Mouse (Mus musculus) layer of hippocampus, adult 9-10 months (tissue): Measurements from ENCODE around the gene Tuba1c.

ENCODE experiments used
- DNase-seq: peaks from one replicate; pipeline ENCODE4 v3.0.0; 2022; ENCODE audit warnings: low spot score

Tuba1c gene

DNA sequence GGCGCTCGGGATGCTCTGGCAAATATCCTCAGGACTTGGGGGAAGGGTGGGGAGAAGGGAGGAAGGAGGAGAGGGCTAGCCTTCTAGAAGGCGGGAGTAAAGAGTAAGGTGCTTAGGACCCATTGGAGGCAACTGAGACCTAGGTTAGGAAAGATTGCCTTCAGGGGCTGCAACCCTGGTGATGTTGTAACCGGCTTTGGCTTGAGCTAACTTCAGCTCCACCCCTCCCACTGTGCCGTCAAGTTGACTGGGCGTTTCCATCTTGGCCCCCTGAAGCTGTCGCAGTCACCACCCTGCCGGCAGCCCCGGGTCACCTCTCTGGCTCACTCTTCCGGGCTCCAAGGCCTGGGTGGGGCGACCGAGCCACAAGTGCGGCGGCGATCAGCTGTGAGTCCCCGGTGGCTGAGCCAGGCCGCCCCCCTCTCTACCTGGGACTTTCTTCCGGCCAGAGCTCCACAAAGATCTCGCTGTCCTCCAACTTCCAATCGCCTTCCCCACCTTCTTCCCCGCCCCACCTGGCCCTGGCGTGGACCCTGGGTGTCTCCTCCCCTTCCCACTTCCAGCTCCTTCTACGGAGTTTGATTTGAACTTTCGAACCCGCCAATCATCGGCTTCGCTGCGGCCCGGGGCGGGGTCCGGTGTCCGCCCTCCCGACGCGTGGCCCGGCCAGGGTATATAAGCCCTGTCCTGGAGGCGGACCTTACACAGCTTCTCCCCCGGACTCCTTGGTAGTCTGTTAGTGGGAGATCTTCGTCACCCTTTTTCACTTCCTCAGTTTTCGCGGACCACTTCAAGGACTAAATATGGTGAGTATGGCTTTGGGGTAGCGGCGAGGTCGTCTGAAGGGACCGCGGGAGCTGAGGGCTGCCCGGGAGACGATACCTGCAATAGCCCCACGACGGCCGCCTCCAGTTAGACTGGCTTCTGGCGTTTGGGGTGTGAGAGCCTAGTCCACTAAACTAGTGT lies at the start of gene Tuba1c:
Gene Tuba1c, plus strand, starts transcription at position 273 of the 966 bp plus-strand sequence.
- DNase-seq, result no peak

DNA sequence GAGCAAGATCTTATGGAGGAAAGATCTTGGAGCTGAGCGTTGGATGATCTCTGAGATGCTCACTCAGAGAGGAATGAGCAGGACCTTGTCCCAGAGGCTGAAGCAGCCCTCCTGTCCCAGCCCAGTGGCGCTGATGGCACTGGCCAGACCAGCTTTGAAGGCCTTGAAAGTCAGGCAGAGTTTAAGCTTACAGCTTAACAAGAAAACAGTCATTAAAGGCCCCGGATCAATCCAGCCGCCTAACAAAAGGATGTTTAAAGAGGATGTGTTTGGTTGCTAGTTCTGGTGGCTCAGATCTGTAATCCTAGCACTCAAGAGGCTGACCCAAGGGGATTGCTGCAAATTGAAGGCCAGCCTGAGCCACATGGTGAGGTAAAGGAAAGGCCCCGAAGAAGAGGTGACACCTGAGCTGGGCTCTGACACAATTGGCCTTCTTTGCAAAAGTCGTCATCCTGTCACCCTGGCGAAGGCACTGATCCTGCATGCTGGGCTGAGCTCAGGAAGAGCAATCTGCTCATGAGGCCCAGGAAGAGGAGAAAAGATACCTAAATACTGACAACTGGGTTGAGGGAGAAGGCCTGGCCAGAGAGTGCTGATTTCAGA lies 49.6 kb upstream of the Tuba1c start:
- DNase-seq, result no peak

DNA sequence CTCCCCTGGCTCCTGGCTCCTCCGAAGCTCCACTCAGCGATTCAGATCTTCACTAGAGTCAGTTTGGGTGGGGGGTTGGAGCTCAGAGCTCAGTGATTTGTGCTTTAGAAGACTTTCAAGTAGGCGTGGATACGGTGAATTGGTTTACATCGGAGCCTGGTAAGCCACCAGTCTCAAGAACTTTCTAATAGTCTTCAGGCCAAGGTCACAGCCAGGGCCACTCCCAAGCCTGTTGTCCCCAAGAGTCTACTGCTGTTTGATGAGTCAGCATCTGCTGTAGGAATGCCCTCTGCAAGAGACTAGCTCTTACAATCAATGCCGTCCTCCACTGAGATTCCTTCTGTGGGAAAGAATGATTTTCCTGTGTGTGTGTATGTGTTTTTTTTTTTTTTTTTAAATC lies 47.6 kb upstream of the Tuba1c start:
- no peak for DNase-seq

DNA sequence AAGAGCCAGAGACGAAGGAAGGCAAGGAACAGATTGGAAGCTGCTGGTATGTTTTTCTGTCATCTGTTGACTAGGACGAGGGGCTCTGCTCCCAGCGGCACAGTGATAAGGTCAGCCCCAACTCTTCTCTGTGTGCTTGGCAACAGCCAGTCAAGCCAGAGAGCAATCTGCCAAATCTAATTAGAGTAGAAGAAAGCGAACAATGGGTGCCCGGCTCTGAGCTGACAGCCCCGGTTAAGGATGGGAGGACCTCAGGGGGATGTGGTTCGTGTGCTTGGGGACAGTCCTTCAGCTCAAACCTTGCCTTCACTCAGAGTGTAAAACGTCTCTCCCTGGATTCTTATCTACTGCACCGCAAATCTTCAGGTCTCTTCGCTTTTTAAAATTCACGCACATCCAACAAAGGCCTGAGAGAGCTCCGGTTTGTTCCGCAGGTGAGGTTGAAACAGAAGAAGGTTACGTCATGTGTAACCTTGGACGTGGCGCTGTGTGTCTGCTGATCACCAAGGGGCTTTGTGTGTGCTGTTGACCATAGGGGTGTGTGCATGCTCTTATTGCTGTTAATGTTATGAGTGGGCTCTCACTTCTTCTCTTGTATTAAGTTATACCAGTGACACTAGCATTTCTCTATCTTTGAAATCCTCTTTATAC lies 46.1 kb upstream of the Tuba1c start:
- DNase-seq, result no peak

DNA sequence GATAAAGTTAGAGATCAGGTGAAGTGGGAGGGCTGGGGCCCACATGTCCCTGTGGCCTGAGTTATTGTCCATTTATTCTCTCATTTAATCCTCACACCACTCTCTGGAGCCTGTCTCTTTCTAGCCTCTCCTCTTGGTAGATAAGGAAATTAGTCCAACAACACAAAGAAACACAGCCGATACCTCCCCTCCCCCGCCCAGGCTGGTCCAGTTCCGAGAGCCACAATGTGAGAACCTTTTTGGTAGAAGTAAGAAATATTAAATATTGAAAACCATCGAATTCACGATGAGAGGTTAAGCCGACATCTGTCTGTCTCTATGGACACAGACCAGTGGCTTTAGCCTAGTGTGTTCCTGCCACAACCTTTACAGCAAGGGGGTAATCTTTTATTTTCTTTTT lies 45.0 kb upstream of the Tuba1c start:
- no peak for DNase-seq

DNA sequence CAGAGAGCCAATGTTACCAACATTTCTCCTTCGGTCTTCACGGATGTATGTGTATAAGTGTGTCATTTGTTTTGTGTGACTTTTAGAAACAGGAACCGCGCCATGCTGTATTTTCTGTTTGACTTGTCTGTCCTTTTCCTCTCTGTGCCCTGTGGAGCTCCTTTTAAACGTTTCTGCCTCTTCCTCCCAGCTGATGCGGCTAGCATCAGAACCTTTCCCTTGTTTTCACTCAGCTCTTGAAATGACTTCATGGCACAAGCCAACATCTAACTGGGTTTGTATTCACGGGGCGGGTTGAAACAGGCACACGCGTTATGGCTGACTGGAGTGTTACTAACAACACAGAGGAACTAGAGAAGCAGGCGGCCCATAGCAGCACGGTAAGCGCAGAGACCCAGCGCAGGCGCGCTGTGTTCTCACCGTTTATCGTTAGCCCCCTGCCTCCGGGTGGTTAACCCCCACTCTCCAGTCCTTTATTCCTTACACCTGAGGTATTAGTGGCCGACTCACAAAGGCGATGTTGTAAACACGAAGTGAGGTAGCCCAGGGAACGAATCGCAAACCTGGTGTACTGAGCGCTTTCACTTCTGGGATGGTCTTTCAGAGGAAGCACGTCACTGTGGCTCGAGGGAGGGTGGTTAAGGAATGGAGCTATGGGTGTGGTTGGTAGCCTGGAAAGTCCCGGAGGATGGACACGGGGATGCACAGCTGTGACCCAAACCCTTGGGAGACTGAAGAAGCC lies 44.3 kb upstream of the Tuba1c start:
- DNase-seq, result peak; percentile 63

DNA sequence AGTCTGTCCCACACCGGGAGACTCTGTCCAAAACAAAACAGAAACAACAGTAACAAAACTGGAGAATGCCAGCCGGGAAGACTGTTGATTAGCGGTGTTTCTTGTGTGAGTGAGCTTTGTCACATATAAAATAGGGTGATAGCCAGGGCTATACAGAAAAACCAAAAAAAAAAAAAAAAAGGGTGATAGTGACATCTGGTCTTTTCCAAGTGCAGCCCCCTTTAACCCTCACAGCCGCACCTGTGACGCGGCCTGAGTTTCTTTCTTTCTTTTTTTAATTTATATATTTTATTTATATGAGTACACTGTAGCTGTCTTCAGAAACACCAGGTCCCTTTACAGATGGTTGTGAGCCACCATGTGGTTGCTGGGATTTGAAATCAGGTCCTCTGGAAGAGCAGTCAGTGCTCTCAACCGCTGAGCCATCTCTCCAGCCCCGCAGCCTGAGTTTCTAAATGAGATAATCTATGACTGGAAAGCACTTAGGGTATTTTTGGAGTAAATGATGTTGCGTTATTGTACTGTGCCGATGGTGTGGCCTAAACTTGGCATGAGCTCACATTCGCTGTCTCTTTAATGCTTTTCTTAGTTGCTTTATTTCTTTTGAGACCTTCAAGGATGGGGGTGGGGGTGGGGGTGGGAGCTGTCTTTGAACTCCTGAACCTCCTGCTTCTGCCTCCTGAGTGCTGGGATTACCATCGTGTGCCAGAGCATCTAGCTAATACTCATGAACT lies 43.5 kb upstream of the Tuba1c start:
- DNase-seq, result no peak

DNA sequence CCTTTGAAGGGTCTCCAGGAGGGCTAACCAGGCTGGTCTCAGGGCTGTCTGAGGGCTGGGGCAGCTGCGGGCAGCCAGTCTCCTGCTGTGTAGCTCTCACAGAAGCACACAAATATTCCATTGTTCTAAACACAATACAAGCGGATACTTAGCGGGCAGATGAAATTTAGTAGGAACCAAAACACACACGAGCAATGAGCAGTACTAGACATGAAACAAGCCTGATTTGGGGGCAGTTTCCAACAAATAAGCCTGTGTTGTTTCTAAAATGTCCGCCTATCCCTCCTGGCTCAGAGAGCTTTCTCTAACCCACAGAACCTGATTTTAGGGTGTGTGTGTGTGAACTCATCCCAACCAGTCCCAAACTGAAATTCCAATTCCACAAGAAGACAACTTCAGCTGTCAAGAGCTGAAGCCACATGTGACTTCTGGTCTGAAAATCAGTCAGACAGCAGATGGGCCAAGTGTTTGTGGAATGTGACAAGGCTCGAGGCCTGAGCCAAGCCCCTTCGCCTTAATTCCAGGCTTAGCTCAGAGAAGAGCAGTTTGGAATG lies 42.5 kb upstream of the Tuba1c start:
- no peak for DNase-seq

DNA sequence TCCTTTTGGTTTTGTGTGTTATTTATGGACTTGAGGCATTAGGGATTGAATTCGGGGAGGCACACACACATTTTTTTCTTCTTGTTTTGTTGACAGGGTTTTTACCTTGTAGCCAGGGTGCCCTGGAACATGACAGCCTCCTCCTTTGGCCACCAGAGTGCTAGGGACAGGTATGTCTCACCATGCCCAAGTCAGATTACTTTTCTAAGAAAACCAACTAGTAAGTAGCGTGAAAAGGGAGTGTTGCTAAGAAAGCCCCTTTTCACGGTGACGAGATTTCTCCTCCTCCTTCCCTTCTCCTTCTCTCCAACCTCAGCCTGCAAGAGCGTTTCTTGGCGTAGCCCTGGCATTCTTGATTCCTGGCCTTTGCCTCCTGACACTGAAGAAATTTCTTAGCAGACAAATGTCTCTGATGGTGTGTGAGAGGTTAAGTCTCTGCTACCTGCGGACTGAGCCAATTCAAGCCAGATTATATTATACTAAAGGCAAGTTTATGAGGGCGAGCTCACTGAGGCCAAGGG lies 42.0 kb upstream of the Tuba1c start:
- DNase-seq, result no peak

DNA sequence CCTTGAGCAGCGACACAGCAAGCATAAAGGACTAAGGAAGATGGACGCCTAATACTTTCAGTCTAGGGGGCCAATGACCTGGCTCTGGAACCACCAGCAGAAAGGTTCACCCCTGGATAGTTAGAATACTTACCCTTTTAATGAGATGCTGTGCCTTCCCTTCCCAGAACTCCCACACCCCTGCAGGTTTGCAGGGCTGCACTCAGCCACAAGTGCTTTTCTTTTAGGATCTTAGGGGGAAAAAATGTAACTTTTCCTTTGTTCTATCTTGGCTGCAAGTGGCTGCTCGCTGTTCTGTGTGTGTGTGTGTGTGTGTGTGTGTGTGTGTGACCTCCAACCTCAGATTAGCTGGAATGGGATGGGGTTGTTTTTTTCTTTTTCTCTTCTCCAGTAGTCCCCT lies 40.9 kb upstream of the Tuba1c start:
- DNase-seq, result no peak

DNA sequence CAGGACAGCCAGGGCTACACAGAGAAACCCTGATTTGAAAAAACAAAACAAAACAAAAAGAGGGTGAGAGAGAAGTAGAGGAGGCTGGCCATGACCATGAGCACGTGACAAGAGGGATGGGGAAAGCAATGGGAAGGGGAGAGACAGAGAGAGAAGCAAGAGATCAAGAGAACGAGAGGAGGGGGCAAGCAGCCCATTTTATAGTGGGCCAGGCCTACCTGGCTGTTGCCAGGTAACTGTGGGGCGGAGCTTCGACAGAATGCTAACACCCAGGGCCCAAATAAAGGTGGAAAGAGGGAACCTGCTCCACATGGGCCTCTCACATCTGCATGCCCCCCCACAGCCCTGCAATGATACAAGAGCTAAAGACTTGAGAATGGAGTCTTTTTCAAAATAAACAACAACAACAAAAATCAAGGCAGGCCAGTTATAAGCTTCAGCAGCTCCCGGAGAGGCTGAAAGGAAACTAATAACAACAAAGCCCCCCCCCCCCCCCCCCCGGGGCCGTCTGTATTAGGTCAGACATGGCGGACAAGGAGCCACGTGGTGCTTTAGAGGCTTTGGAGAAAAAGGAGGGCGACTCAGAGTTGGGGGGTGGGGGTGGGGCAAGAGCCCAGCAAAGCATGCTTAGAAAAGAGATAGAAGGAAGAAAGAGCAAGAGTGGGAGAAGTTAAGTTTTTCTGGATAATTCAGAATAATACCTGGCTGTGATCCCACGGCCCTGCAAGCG lies 39.8 kb upstream of the Tuba1c start:
- DNase-seq, result no peak

DNA sequence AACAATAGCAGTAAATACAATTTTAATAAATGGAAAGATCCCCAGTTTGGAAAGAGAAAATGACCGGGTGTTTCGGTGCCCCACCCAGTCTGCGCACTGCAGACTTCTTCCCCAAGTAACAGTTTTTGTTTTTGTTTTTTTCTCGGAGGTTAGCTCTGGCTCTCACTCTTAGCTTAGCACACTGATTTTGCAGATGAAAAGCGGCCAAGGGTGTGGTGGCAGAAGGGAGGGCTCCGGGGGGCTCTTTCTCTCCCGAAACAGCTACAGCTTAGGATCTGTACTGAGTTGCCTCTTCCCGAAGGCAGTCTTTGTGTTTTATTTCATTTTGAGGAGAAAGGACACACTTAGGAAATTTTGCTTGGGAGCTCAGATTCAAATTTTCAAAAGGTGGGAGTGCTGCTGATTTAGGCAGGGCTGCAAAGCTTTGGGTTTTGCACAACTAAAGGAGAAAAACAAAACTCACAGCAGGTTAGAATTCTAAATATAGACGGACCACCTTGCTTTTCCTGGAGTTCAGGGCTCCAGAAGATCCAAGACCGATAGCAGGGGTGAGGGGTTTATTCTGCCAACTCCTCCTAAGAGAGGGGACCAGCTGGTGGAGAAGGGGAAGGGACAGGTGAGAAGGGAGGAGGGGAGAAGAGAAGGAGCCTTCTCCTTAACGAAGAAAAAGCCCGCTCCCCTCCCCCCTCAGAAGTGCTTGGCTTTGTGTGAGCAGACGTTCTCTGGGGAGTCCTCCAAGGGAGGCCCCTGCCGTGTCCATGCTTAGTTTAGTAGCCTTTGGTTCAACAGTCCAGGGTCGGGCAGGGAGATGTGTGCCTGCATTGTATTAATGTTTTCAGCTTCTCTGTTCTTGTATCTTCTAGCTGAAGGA lies 38.8 kb upstream of the Tuba1c start:
- DNase-seq, result no peak

DNA sequence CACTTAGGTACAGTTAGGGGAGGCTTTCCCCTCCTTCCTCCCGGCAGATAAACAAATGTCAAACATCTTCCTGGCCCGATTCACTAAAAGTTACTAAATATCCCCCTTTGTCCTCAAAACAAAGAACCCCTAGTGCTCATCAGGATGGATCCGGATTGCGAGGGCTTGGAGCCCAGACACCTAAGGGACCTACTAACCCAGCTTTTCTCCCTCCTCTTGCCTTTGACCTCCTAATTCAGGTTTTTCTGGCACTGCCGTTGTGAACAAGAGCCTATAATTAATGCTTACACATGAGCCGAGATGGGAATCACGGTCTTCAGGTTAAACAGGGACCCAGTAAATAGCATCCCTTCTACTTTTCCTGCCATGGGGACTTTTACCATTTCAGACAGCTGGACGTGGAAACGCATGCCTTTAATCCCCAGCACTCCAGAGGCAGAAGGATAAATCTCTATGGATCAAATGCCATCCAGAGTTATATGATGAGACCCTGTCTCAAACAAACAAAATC lies 38.1 kb upstream of the Tuba1c start:
- DNase-seq, result no peak

DNA sequence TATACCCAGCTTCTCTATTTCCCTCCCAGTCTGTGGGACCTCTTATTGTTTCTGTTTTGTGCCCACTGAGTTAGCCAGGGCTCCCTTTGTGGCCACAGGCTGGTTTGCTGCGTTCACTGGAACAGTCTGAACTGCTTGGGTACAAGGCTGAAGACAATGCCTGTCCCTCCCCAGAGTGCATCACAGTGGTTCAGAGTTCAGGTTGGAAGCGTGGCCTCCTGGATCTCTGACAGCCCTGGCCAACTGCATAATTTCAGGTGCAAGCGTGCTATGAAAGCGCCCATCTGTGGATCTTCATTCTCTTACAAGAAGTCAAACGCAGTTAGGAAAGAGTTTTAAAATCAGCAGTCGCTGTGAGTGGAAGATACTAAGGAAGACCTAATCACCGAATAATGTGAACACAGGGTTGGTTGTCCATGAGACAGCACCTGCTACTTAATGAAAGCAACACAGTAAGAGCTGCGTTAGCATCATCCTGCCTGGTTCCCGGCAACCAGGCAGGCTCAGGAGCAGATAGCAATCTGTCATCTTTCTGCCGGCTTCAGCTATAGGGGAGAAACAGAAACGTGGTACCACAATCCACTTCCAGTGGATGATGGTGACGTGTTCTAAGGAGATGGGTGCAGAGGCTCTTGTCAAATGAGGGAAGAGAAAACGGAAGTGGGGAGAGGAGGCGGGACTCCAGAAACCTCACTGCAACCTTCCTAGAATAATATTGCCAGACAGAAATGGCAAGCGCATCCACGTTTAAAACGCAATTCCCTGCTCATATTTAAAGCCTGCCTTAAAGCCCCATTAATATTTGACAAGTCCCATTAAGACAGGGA lies 37.4 kb upstream of the Tuba1c start:
- peak; percentile 56 for DNase-seq

DNA sequence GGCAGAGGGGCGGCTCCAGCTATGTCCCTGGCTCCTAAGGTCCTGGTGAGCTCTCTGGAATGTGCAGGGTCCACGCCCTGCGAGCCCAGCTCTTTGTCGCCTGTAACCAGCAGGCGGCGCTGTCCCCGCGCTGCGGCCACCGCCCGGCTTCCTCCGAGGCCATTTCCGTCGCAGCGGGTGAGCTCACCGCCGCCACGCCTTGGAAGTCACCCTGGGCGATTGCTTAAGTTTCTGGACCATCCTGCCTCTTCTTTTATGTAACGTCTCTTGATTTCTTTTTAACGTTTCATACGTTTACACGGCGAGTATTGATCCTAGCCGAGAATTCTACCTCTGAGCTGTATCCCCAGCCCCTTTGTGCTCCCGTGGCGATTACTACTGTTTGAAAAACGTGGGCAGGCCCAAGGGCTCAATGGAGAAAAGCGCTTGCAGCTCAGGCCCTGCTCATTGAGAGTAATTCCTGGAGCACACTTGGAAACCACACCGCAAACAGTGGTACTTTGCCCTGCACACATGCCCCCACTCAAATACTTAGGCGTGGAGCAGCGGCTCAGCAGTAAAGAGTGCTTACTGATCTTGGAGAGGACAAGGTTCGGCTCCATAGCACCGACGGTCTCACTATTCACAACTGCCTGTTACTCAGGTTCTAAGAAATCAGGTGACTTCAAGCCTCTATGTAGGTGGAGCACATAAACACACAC lies 36.4 kb upstream of the Tuba1c start:
- DNase-seq, result peak; percentile 74

DNA sequence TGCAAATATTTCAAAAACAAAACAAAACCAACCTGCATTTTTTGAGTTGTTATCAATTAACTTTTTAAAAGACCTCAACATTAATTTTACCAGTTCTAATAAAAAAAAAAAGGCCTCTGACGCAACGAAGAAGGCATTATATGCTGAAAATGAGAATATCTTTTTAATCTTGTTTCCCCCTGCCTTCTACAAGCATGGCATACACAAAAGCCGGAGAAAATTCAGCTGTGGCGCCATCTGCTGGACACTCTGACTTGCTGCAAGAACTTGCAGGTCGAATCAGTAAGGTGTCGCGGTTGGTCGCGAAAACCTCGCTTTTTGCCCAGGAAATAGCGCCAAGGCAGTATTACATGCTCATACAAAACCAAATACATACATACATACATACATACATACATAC lies 35.8 kb upstream of the Tuba1c start:
- peak; percentile 73 for DNase-seq

DNA sequence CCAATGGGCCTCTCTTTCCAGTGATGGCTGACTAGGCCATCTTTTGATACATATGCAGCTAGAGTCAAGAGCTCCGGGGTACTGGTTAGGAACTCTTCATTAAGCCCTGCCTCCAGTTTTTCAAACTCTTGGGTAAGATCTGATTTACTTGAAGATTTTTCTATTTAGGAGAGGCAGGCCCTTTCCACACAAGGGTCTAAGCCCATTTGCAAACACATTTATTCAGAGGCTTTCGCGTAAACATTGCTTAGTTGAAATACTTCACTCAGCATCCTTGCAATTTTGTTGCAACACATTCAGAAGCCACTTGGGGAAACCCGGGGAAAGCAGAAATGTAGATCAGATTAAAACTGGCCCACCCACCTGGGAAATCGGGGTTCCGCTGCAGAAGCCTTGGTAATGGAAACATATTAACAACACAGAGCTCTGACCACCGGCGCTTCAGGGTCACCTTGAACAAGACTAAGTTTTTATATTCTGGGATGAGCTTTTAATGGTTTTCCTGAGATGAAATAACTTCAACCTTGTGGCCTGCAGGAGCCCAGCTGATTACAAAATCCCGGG lies 34.7 kb upstream of the Tuba1c start:
- DNase-seq, result no peak
